Mouse (Mus musculus): ENCODE results near the gene Uspl1.
"Not testable (repeated sequence)": the region's sequence is repeated elsewhere in the genome, so short reads cannot be mapped to it uniquely, and the experiment has no call there.

Gene Uspl1

GRCm38 (mm10) chr5:149184104-149184843 lies at the start of gene Uspl1, which contains the start of gene Hmgb1:
Uspl1 (plus strand) TSS chr5:149184350.
Hmgb1 (minus strand) TSS chr5:149184489.
- DNase-seq (ENCODE audit: low spot score in 2 of 2): peak; percentile 97 to 98

GRCm38 (mm10) chr5:149134751-149135454 lies 49.2 kb upstream of the Uspl1 start:
- DNase-seq (ENCODE audit: low spot score in 2 of 2): no peak

GRCm38 (mm10) chr5:149135455-149136354 lies 48.4 kb upstream of the Uspl1 start:
- DNase-seq (ENCODE audit: low spot score in 2 of 2): no peak

GRCm38 (mm10) chr5:149136933-149137365 lies 47.2 kb upstream of the Uspl1 start:
- DNase-seq (ENCODE audit: low spot score in 2 of 2): no peak

GRCm38 (mm10) chr5:149137447-149137846 lies 46.7 kb upstream of the Uspl1 start:
- DNase-seq (ENCODE audit: low spot score in 2 of 2): no peak

GRCm38 (mm10) chr5:149138087-149138486 lies 46.1 kb upstream of the Uspl1 start:
- not testable (repeated sequence) for DNase-seq (ENCODE audit: low spot score in 2 of 2)

GRCm38 (mm10) chr5:149140336-149140735 lies 43.8 kb upstream of the Uspl1 start:
- no peak for DNase-seq (ENCODE audit: low spot score in 2 of 2)

GRCm38 (mm10) chr5:149141155-149141554 lies 43.0 kb upstream of the Uspl1 start:
- DNase-seq (ENCODE audit: low spot score in 2 of 2): not testable (repeated sequence)

- DNase-seq (ENCODE audit: low spot score in 2 of 2): peak; percentile 74 to 80
Measured at GRCm38 (mm10) chr5:149143766-149144375, 40.3 kb upstream of the Uspl1 start.

- DNase-seq (ENCODE audit: low spot score in 2 of 2): no peak
Measured at GRCm38 (mm10) chr5:149146691-149147090, 37.5 kb upstream of the Uspl1 start.

GRCm38 (mm10) chr5:149147386-149148000 lies 36.7 kb upstream of the Uspl1 start:
- no peak for DNase-seq (ENCODE audit: low spot score in 2 of 2)

- no peak for DNase-seq (ENCODE audit: low spot score in 2 of 2)
Measured at GRCm38 (mm10) chr5:149150882-149151281, 33.3 kb upstream of the Uspl1 start.

GRCm38 (mm10) chr5:149152063-149152773 lies 31.9 kb upstream of the Uspl1 start:
- no peak for DNase-seq (ENCODE audit: low spot score in 2 of 2)

- no peak for DNase-seq (ENCODE audit: low spot score in 2 of 2)
Measured at GRCm38 (mm10) chr5:149152774-149153155, 31.4 kb upstream of the Uspl1 start.

GRCm38 (mm10) chr5:149156886-149157563 lies 27.1 kb upstream of the Uspl1 start:
- no peak for DNase-seq (ENCODE audit: low spot score in 2 of 2)

- no peak for DNase-seq (ENCODE audit: low spot score in 2 of 2)
Measured at GRCm38 (mm10) chr5:149159021-149159420, 25.1 kb upstream of the Uspl1 start.

- DNase-seq (ENCODE audit: low spot score in 2 of 2): no peak
Measured at GRCm38 (mm10) chr5:149160469-149160868, 23.7 kb upstream of the Uspl1 start.

GRCm38 (mm10) chr5:149162890-149163289 lies 21.3 kb upstream of the Uspl1 start:
- DNase-seq (ENCODE audit: low spot score in 2 of 2): no peak

GRCm38 (mm10) chr5:149164881-149165280 lies 19.3 kb upstream of the Uspl1 start:
- no peak for DNase-seq (ENCODE audit: low spot score in 2 of 2)

- DNase-seq (ENCODE audit: low spot score in 2 of 2): no peak
Measured at GRCm38 (mm10) chr5:149166011-149166410, 18.1 kb upstream of the Uspl1 start.
